Mouse (Mus musculus): ENCODE data around the gene Ssh2.

Gene Ssh2

DNA sequence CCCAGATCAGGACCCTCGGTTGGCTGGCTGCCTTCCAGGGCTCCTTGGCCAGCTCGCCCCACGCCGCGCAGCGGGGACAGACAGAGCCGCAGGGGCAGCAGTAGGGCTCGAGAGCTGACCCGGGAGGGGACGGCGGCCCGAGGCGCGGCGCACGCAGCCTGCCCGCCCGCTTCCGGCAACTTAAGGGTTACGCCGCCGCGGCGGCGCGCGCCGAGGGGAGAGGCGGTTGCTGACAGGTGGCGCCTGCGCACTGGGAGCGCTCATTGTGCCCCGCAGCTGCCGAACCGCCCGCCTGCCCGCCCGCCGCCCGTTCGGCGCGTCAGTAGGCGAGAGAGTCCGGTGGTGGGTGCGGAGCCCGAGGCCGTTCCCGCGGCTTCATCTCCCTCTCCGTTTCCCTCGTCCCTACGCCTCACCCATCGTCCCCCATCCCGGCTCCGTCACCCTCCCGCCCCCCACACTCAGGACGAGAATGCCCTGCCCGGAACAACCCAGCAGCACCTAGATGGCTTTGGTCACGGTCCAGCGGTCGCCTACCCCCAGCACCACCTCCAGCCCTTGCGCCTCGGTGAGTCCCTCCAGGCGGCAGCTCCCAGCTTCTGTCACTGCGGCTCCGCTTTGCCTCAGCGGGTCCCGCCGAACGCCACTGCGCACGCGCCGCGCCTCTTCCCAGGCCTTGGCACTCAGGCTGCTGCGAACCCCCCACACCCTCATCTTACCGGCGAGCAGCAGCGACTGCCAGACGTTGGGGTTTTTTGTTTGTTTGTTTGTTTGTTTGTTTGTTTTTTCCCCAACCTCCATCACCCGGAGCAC lies at the start of gene Ssh2:
Ssh2 (plus strand) TSS at position 337 of the 810 bp plus-strand sequence.
- DNase-seq (ENCODE audit: extremely low read depth, insufficient read length, low spot score), result peak; percentile 92

DNA sequence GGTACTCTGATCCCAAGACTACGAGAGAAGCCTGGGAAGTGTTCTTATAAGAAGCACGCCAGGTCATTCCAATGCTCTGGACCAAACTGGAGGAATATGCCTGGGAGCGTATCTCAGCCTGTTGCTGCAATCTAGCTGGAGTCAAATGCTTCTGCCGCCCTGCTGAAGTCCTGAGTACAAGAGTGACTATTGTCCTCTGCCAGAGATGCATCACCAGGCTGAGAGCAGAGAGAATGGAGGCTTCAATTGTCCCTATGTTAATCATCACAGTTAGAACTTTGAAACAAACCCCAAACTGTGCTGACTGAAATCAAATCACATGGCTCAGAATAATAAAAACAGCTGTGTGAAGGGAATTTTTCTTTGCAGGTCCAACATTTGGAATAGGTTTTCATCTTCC lies 42.4 kb upstream of the Ssh2 start:
- no peak for DNase-seq (ENCODE audit: extremely low read depth, insufficient read length, low spot score)

DNA sequence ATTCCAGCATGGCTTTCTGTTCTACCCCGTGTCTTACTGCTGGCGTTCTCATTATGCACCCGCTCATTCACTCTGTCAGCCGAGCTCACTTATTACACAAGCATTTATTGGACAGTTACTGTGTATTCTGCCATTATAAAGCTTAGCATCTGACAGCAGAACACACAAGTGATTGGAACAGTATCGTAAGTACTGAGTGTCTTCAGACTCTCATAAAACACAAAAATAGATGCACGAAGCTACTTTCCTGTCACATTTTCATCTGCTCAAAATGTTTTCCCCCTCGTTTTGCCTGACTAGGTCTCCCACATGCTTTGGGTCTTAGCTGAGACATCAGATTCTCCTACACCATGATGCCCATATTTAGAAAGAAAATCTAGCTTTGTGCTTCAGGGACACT lies 41.6 kb upstream of the Ssh2 start:
- DNase-seq (ENCODE audit: extremely low read depth, insufficient read length, low spot score), result no peak

DNA sequence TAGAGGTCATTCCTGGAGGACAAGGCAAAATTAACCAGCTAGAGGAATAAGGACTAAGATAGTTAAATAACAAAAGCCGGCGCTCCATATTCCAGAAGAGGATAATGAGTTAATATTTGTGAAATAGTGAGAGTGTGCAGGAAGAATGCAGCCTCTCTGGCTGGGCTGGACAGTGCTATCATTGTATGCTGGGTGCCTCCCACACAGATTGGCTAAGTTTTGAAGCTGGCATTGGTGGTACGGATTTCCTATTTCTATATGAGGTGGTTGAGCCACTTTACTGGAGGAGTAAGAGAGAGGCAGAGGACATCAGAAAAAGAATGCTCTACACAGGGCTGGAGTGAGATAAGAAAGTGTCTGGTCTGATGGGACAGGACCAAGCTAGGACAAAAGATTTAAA lies 36.3 kb upstream of the Ssh2 start:
- DNase-seq (ENCODE audit: extremely low read depth, insufficient read length, low spot score), result no peak

DNA sequence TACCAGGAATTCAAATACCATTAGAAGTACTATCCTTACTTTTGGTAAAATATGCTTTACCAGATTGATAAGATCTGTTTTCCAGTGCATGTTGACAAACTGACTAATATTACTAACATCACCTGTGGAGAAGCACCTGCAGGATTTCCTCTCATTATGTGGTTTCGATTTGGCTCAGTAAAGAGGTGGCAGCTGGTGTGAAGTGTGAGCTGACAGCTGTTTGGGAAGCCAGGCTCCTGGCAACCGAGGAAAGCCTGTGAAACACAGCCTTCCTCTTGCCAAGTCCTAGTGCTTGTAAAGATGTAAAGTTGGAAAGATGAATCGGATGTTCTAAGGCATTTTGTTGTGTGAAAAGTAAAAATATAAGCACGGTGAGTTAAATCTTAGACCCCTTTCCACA lies 35.2 kb upstream of the Ssh2 start:
- no peak for DNase-seq (ENCODE audit: extremely low read depth, insufficient read length, low spot score)

DNA sequence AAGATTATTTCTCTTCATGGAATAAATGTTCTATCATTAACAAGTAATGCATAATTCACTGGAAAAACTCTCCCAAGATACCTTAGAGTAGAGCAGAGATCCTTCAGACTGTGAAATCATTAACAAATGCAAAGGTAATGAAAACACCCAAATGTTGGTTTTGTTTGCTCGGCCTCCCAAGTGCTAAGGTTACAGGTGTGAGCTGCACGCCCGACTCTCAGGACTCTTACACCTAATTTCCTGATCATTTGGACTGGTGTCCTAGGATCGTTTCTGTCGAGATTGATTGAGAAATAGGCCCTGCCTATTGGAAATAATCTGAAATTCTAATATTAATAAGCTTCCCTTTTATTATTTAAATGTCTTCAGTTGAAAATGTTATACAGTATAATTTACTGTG lies 34.6 kb upstream of the Ssh2 start:
- DNase-seq (ENCODE audit: extremely low read depth, insufficient read length, low spot score), result no peak

DNA sequence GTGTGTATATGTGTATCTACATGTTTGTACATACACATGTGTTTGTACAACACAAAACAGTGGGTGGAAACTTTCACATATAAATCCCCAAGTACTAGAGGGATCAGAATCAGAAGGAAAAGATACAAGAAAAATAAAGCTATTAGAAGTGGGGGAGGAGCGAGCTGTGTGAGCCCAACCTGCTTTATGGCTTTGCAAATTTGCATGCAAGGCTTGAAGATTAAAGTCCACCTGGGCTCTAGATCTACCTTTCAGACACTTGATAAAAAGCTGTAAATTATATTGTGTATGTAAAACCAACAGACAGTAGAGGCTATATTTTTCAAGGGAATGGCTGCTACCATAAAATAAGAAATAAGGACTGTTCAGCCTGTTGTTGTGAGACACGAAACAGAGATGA lies 34.0 kb upstream of the Ssh2 start:
- DNase-seq (ENCODE audit: extremely low read depth, insufficient read length, low spot score), result no peak

DNA sequence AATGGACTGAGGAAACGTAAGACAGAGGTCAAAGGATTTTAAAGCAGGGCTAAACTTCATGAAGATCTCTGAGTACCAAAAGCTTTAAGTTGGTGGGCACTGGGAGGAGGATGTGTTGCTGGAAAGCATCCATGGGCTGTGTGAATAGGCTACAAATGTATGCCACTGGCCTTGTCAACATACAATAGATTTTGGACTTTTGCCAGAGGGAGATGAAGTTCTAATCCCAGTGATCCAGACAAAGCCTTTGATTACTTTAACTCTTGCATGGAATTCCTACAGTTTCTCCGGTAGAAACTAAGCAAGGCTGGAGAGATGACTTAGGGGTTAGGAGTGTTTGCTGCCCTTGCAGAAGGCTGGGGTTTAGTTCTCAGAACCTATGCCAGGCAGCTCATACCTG lies 33.5 kb upstream of the Ssh2 start:
- no peak for DNase-seq (ENCODE audit: extremely low read depth, insufficient read length, low spot score)

DNA sequence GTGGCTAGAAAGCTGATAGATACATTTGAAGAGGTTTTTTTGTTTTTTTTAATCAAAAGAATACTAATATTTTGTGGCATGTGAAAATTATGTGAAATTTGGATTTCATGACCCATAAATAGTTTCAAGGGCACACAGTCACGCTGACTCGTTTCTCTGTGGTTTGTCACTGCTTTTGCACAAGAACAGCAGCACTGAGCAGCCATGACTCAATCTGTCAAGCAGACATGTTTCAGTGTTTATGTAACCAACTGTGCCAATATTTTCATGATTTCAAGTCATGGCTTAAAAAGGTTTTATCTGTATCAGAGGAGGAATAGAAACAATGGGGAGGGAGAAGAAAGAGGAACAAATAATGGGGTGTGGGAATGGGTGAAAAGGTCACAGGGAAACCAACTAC lies 31.2 kb upstream of the Ssh2 start:
- DNase-seq (ENCODE audit: extremely low read depth, insufficient read length, low spot score), result peak; percentile 43

DNA sequence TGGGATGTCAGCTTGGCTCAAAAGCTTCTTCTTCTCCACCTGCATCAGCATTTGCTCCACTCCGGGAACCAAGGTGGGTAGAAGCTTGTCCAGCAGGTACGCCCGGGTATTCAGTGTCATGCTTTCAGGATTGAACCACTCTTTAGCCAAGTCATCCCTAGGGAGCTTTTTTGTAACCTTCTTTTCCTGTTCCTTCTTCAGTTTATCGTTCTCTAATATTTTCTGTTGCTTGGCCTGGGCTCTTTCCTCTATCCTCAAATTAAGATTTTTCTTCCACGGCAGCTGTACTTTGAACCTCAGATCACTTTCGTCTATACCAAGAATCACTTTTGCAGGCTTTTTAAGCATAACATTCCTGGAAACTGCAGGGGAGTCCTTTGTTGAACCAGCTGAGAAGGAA lies 27.2 kb upstream of the Ssh2 start, which contains the start of gene Efcab5:
Efcab5 (minus strand) TSS at position 101 of the 400 bp plus-strand sequence.
- no peak for DNase-seq (ENCODE audit: extremely low read depth, insufficient read length, low spot score)

DNA sequence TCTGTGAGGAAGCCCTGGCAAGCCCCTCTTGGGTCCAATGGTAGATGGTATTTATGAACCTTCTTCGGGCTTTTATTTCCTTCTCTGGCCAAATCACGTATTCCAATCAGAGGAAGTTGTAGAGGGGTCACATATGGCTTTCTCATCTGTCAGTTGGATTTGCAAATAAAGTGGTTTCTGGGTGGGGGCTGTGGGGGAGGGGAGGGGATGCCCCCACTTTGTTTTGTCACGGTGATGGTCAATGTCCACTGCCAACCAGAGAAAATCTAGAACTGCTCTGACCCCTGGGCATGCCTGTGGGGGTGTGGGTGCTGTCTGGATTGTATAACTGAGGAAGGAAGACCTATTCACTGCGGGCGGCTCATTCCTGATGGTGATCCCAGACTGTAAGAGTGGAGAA lies 22.7 kb upstream of the Ssh2 start:
- no peak for DNase-seq (ENCODE audit: extremely low read depth, insufficient read length, low spot score)

DNA sequence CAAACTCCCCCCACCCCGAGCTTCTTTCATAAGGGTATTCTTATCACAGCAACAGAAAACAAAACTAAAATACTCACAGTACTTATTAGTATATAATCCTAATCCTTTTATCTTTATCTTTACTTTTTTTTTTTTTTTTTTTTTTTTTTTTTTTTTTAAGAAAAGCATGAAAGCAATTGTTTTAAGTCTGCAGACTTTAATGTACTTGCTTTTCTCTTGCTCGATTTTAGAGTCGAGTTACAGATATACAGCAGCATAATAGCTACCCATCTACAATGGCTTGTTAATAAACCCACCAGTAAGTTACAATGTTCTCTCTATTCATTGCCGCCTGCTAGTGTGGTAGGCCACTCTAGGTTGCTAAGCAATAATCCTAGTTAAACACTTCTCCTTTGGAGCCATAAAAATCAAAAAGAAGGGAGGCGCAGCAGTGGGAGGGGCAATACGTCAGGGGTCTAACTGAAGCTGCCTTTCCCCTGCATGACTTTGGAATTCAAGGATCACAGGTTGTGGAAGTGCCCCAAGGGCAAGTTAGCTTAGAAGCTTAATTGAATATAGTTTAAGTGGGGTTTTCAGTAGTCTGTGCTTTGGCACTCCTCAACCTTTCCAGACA lies 22.0 kb upstream of the Ssh2 start:
- DNase-seq (ENCODE audit: extremely low read depth, insufficient read length, low spot score), result no peak

DNA sequence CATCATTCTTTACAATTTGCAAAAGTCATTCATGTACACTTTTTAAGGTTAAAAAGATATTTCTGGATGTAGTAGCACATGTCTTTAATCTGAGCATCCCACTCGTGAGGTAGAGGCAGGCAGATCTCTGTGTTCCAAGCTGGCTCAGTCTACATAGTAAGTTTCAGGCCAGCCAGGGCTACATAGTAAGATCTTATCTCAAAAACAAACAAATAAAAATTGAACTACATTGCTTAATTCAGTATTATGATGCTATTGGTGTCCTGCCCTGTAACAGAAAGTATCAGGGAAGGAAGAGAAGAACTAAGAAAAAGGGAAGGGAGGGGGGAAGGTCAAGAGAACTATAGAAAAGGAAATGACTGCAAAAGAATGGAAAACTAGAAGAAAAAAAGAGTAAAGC lies 21.3 kb upstream of the Ssh2 start:
- DNase-seq (ENCODE audit: extremely low read depth, insufficient read length, low spot score), result no peak

DNA sequence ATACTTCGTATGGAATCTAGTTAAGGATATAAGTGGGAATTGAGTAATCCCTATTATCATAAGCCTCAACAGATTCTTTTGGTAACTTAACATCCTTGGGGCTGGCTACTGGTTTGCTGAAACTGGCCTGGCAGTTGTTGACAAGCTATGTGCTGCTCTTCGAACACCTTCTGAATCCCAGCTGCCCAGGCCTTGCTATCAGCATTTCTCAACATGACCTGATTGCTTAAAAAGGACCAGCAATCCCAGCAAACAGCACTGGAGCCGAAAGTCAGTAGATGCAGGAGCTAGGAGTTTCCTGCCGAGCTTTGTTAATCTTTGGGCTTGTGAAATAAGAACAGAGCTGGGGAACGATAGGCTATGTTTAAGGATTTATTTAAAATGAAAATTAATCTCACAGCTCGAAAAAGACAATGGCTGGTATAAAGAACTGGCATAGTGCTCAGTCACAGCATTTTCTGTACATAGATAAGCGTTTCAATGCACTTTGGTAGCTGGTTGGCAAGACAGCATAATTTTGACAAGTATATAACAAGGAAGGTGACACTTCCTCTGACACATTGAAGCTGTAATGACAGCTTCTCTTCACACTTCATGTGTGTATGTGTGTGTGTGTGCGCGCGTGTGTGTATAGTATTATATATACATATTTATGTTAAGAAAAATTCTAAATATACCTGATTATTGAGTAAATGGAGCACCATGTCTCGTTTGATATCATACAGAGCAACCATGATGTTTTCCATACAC lies 20.6 kb upstream of the Ssh2 start:
- no peak for DNase-seq (ENCODE audit: extremely low read depth, insufficient read length, low spot score)

DNA sequence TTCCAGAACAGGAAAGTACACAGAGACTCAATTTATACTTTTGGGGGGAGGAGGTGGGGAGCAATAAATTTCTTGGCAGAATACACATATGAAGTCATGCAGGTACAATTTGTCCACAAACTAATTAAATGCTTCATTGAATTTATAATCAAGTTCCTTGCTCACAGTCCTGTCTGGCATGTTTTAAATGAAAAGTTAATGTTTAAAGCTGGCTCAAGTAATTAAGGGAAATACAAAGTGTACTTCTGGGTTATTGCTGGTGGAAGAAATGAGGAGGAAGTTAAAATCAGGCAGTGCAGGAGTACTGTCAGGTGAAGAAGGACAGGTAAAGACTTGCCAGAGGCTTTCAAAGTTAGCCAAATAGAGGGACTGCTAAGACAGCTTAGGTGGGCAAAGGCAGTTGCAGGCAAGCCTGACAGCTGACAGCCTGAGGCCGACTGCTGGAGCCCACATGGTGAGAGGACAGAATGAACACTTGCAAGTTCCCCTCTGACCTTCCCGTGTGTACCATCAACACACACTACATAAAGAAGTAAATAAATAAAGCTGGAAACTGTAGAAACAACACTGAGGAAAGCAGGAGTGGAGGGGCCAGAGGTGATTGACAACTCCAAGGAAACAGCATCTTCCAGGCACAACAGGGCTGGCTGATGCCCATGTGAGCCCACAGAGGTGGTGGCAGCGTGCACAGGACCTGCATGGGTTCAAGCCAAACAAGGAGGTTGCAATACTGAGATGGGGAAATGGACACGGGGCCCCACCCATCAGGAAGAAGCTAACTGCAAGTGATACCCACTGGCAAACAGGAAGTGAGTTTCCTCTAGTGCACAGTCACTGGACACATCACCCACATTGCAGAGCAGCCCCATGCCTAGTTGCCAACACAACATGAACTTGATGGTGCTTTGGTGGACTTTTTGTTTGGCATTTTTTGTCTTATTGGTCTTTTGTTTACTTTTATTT lies 19.6 kb upstream of the Ssh2 start:
- no peak for DNase-seq (ENCODE audit: extremely low read depth, insufficient read length, low spot score)

DNA sequence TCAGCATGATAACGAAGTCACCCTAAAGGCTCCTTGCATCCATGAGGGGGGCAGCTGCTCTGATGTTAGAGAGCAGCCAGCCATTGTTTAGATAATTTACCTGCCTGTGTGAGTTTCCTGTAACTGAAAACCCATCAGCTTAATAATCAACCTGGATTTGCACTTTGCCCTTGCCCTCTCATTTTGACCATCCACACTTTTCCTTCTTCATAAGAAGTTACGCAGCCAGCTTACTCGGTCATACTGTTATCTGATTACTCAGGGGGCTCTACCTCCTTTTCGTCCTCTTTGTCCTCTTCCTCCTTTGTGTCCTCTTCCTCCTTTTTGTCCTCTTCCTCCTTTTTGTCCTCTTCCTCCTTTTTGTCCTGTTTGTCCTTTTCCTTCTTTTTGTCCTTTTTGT lies 16.5 kb upstream of the Ssh2 start:
- DNase-seq (ENCODE audit: extremely low read depth, insufficient read length, low spot score), result no peak

DNA sequence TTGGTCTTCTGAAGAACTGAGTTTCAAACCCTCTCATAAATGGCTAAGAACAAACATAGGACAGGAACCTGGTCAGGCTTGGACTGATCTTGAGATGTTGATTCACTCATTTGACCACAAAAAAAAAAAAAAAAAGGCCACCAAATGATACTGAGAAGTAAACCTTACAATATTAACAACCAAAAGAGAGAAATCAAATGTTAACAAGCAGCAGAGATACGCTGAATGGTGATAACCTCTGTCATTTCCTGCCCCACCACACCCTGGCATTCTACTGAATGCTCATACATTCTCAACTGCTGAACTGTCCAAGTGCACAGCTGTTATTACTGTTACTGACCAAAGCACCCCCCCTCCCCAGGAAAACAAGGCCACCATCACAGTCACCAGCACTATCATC lies 15.4 kb upstream of the Ssh2 start:
- no peak for DNase-seq (ENCODE audit: extremely low read depth, insufficient read length, low spot score)

DNA sequence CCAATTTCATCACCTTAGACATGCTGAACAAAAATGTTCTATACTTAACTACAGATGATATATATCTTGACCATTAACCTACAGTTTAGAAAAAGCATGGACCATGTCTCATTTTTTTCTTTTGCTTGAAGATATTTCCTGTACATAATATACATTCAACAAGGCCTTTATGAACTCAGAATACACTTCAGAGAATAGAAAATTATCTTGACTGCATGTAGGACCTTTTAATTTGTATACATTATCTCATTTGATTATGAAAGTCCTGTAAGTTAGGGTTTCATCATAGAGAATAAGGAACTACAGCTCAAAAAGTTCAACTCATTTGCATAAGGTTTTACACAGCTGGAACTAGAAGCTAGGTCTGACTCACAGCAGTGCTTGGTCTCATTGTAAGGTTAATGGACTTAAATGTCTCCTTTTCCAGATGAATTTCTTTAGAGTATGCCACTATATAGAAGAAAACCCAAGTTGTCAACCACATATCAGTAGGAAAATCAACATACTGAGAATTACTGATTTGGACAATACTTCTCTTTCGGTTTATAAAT lies 1.9 kb upstream of the Ssh2 start:
- no peak for DNase-seq (ENCODE audit: extremely low read depth, insufficient read length, low spot score)

DNA sequence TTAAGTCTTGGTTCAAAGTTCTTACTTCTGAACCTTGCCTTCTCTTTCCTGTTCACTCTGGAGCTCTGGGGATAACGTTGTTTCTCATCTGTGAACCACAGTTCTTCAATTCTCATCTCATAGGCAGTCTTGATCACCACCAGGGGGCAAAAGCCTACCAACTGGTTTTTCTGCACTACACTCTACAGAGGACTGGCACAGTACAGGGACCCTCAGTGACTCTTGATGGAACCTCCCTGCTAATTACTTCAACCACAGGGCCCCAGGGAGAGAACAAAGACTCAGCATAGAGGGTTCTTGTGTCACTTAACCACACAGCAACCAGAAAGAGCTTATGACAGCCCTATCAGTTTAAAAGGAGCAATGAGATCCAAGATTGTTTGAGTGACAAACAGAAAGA lies 1.3 kb upstream of the Ssh2 start:
- DNase-seq (ENCODE audit: extremely low read depth, insufficient read length, low spot score), result peak; percentile 52

DNA sequence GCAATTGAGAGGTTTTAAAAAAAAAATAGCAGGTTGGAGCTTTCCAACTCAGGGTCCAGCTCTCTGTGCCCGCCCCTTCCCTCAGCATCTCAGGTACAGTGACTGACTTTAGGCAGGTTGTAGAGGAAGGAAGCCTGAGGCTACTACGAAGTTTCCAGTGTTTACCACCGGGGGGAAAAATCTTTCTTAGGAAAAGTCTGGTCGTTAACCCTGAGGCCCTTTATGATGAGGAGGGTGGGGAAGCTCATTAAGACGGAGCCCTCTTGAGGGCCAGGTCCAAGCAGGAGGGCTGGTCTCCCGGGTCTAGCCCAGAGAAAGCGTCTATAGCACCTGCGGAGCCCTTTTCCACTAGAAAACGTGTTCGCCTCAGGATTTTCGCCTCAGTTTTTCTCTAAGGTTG lies 604 bp upstream of the Ssh2 start:
- no peak for DNase-seq (ENCODE audit: extremely low read depth, insufficient read length, low spot score)
